Mouse (Mus musculus): ENCODE measurements around the gene Tm6sf1. TPM values are rescaled to one million over a fixed set of nuclear protein-coding genes. Genes with fewer than 3 reads are reported as not detected.
"Not testable (repeated sequence)": the region's sequence is repeated elsewhere in the genome, so short reads cannot be mapped to it uniquely, and the experiment has no call there.

Tm6sf1 gene
- total and polyA plus RNA-seq, 3 experiments, result 0.28 to 0.93 (median 0.57) TPM

DNA sequence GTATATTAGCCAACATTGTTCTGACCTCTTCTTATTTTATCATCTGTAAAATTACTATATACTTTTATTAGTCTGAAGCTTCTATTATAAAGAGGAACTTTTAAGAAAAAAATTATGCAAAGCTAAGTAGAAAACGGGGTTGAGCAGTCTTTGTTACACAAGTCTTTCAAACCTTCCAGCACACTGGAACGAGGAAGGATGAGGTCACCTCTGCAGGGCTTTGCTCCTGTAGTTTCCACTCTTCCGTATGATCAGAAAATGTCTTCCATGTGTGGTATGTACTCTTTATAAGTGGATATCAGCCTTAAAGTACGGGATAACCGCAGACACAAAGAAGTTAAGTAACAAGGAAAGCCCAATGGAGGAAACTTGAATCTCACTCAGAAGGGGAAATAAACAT lies 23.4 kb upstream of the Tm6sf1 start:
- Histone ChIP-seq H3K27me3 (replicated peaks) (no peaks in the 10 kb centered on the region), H3K27ac (ENCODE audit: insufficient read depth, low read depth) (no peak overlapping the region), H3K36me3 (replicated peaks in 1 of 2; ENCODE audit: control insufficient read depth in 1 of 2, insufficient read depth in 1 of 2, low read length in 1 of 2) (no peaks in the 10 kb centered on the region), H3K9ac (ENCODE audit: insufficient read depth, low read depth) (no peak overlapping the region), H3K4me1 (ENCODE audit: control insufficient read depth in 1 of 2, insufficient read depth in 2 of 2) (no peaks in the 10 kb centered on the region), H3K4me3 (replicated peaks in 1 of 3; ENCODE audit: low read depth in 2 of 3, low read length in 2 of 3, poor library complexity in 1 of 3) (no peak overlapping the region), H3K79me2 (replicated peaks; ENCODE audit: control insufficient read depth, extremely low read depth, insufficient read depth, poor library complexity, severe bottlenecking) (no peaks in the 10 kb centered on the region), H3K4me2 (ENCODE audit: insufficient read depth, low read depth, poor library complexity, severe bottlenecking) (no peak overlapping the region), H3K9me3 (replicated peaks; ENCODE audit: low read length) (peaks cover 3% of the 10 kb centered on the region)
- dilution Hi-C loops (cut with MboI; ENCODE audit: extremely low pct_ligation_motif_present, extremely low pct_unique_long_range_greater_than_20kb, low sequenced_read_pairs), result no loop called here
- in situ Hi-C loops (cut with MboI; ENCODE audit: low pct_ligation_motif_present, low pct_unique_long_range_greater_than_20kb, low sequenced_read_pairs), result no loop called here
- DNase-seq (ENCODE audit: extremely low read depth), result no peak
- TF ChIP-seq UBTF (IDR thresholded peaks at IDR 0.05; ENCODE audit: low read depth, low read length), result no peak
- TF ChIP-seq MAFK (IDR thresholded peaks at IDR 0.05; ENCODE audit: insufficient replicate concordance, low read length), result no peak
- TF ChIP-seq NELFE (IDR thresholded peaks at IDR 0.05; ENCODE audit: low read depth, low read length), result no peak
- no peak for TF ChIP-seq RAD21 (IDR thresholded peaks at IDR 0.05; ENCODE audit: low read depth, low read length)
- no peak for TF ChIP-seq HCFC1 (IDR thresholded peaks at IDR 0.05; ENCODE audit: low read depth, low read length)
- no peak for TF ChIP-seq USF1 (IDR thresholded peaks at IDR 0.05; ENCODE audit: low read depth, low read length)
- TF ChIP-seq TBP (conservative IDR thresholded peaks at IDR 0.05; ENCODE audit: low read depth, low read length), result no peak
- no peak for TF ChIP-seq SMC3 (IDR thresholded peaks at IDR 0.05; ENCODE audit: low read depth, low read length)
- TF ChIP-seq MAZ (IDR thresholded peaks at IDR 0.05; ENCODE audit: low read depth, low read length), result no peak
- no peak for TF ChIP-seq JUND (conservative IDR thresholded peaks at IDR 0.05; ENCODE audit: low read depth, low read length)

DNA sequence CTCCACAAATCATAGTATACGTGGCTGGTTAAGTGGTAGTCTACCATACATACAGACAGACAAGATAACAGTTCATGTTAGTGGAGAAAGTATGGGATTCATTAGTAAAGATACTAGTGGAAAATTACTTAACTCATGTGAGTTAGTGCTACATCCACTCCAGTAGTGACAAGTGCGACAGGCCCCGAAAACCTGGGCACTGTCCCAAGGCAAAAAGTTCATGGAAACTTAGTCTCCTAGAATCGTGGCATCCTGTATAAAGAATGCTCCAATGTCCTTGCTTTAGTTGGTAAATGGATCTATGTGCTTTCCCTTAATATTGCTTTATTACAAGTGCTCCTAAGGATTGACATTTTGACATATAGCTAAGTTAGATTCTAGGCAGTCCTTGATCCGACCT lies 21.0 kb upstream of the Tm6sf1 start:
- H3K4me1 ChIP-seq (ENCODE audit: control insufficient read depth in 1 of 2, insufficient read depth in 2 of 2); H3K9me3 ChIP-seq (replicated peaks; ENCODE audit: low read length); H3K4me2 ChIP-seq (ENCODE audit: insufficient read depth, low read depth, poor library complexity, severe bottlenecking); H3K36me3 ChIP-seq (replicated peaks in 1 of 2; ENCODE audit: control insufficient read depth in 1 of 2, insufficient read depth in 1 of 2, low read length in 1 of 2); H3K9ac ChIP-seq (ENCODE audit: insufficient read depth, low read depth); H3K27me3 ChIP-seq (replicated peaks); DNase-seq (ENCODE audit: extremely low read depth); H3K4me3 ChIP-seq (replicated peaks in 1 of 3; ENCODE audit: low read depth in 2 of 3, low read length in 2 of 3, poor library complexity in 1 of 3); in situ Hi-C loops (cut with MboI; ENCODE audit: low pct_ligation_motif_present, low pct_unique_long_range_greater_than_20kb, low sequenced_read_pairs); H3K79me2 ChIP-seq (replicated peaks; ENCODE audit: control insufficient read depth, extremely low read depth, insufficient read depth, poor library complexity, severe bottlenecking); dilution Hi-C loops (cut with MboI; ENCODE audit: extremely low pct_ligation_motif_present, extremely low pct_unique_long_range_greater_than_20kb, low sequenced_read_pairs); H3K27ac ChIP-seq (ENCODE audit: insufficient read depth, low read depth): not testable (repeated sequence)

DNA sequence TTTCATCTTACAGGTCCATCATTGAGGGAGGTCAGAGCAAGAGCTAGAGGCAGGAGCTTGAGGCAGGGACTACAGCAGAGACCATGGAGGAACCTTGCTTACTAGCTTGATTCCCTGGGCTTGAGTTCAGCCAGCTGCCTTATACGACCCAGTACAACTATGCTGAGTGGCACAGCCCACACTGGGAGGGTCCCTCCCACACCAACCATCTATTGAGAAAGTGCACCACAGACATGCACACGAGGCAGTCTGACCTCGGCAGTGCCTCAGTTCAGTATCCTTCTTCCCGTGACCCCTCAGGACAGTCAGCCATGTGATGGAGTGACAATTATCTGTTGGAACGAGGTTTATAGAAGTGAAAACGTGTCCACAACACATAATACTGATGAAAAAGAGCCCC lies 19.1 kb upstream of the Tm6sf1 start:
- Histone ChIP-seq H3K4me1 (ENCODE audit: control insufficient read depth in 1 of 2, insufficient read depth in 2 of 2) (no peaks in the 10 kb centered on the region), H3K4me2 (ENCODE audit: insufficient read depth, low read depth, poor library complexity, severe bottlenecking) (no peak overlapping the region), H3K9me3 (replicated peaks; ENCODE audit: low read length) (peaks cover 3% of the 10 kb centered on the region), H3K27ac (ENCODE audit: insufficient read depth, low read depth) (no peak overlapping the region), H3K36me3 (replicated peaks in 1 of 2; ENCODE audit: control insufficient read depth in 1 of 2, insufficient read depth in 1 of 2, low read length in 1 of 2) (no peaks in the 10 kb centered on the region), H3K9ac (ENCODE audit: insufficient read depth, low read depth) (no peak overlapping the region), H3K4me3 (replicated peaks in 1 of 3; ENCODE audit: low read depth in 2 of 3, low read length in 2 of 3, poor library complexity in 1 of 3) (no peak overlapping the region), H3K79me2 (replicated peaks; ENCODE audit: control insufficient read depth, extremely low read depth, insufficient read depth, poor library complexity, severe bottlenecking) (no peaks in the 10 kb centered on the region), H3K27me3 (replicated peaks) (no peaks in the 10 kb centered on the region)
- no peak for DNase-seq (ENCODE audit: extremely low read depth)
- in situ Hi-C loops (cut with MboI; ENCODE audit: low pct_ligation_motif_present, low pct_unique_long_range_greater_than_20kb, low sequenced_read_pairs) (no loop called here), dilution Hi-C loops (cut with MboI; ENCODE audit: extremely low pct_ligation_motif_present, extremely low pct_unique_long_range_greater_than_20kb, low sequenced_read_pairs) (no loop called here)
- TF ChIP-seq USF2 (conservative IDR thresholded peaks at IDR 0.05; ENCODE audit: low read depth, low read length) (no peak), MYC (IDR thresholded peaks at IDR 0.05; ENCODE audit: low read depth, low read length) (no peak), NELFE (IDR thresholded peaks at IDR 0.05; ENCODE audit: low read depth, low read length) (no peak), MXI1 (IDR thresholded peaks at IDR 0.05; ENCODE audit: low read depth, low read length) (no peak), NRF1 (IDR thresholded peaks at IDR 0.05; ENCODE audit: low read depth, low read length) (no peak), MEF2A (IDR thresholded peaks at IDR 0.05; ENCODE audit: borderline replicate concordance, low read depth, low read length) (no peak), POLR2A (IDR thresholded peaks at IDR 0.05; ENCODE audit: low read depth, low read length) (no peak), CTCF (conservative IDR thresholded peaks at IDR 0.05 in 1 of 2, IDR thresholded peaks at IDR 0.05 in 1 of 2; ENCODE audit: low read depth in 2 of 2, low read length in 2 of 2) (no peak), ELF1 (IDR thresholded peaks at IDR 0.05; ENCODE audit: low read depth, low read length) (no peak), BHLHE40 (IDR thresholded peaks at IDR 0.05; ENCODE audit: low read depth, low read length) (no peak), JUND (conservative IDR thresholded peaks at IDR 0.05; ENCODE audit: low read depth, low read length) (no peak), TCF12 (IDR thresholded peaks at IDR 0.05; ENCODE audit: low read depth, low read length) (no peak), KAT2A (IDR thresholded peaks at IDR 0.05; ENCODE audit: insufficient replicate concordance, low read length) (no peak), ZMIZ1 (IDR thresholded peaks at IDR 0.05; ENCODE audit: low read depth, low read length) (no peak), MAFK (IDR thresholded peaks at IDR 0.05; ENCODE audit: insufficient replicate concordance, low read length) (no peak), POLR2AphosphoS2 (IDR thresholded peaks at IDR 0.05; ENCODE audit: low read depth, low read length) (no peak), TBP (conservative IDR thresholded peaks at IDR 0.05; ENCODE audit: low read depth, low read length) (no peak), MAX (IDR thresholded peaks at IDR 0.05; ENCODE audit: low read length) (no peak)

All from CH12.LX (cell line).